Mouse (Mus musculus): Measurements from ENCODE around the gene Fam196a. TPM values are rescaled to one million over a fixed set of nuclear protein-coding genes. Genes with fewer than 3 reads are reported as not detected.

Fam196a gene
- total and polyA plus RNA-seq, 2 experiments from 2014 or later = 0.42 TPM; not detected in 1

- DNase-seq (ENCODE audit: low spot score) (no peak), ATAC-seq (ENCODE audit: insufficient read depth, low read depth) (no peak)
- Histone ChIP-seq H3K4me3 (ENCODE audit: low read depth, low read length) (no peak overlapping the region), H3K36me3 (replicated peaks; ENCODE audit: control insufficient read depth, insufficient read depth, low read length) (no peaks in the 10 kb centered on the region), H3K4me1 (ENCODE audit: control insufficient read depth, insufficient read depth) (no peaks in the 10 kb centered on the region), H3K27me3 (ENCODE audit: control insufficient read depth, insufficient read depth, low read length) (no peaks in the 10 kb centered on the region), H3K9ac (replicated peaks; ENCODE audit: low read depth, low read length) (no peak overlapping the region), H3K4me2 (ENCODE audit: low read depth, low read length) (no peak overlapping the region), H3K27ac (ENCODE audit: low read depth) (no peak overlapping the region), H3K9me3 (replicated peaks; ENCODE audit: control insufficient read depth, low read length) (no peaks in the 10 kb centered on the region)
- WGBS = 83% methylated on average over 2 of the region's 2 CpGs
- no peak for TF ChIP-seq EP300 (IDR thresholded peaks at IDR 0.05; ENCODE audit: low read depth)
- no peak for TF ChIP-seq CTCF (IDR thresholded peaks at IDR 0.05; ENCODE audit: low read depth)
Measured at GRCm38 (mm10) chr7:134840066-134840465, 98.2 kb downstream of the Fam196a start.
